Comparison of ENCODE assay signal across 8 mouse cellular contexts in the genomic region with DNA sequence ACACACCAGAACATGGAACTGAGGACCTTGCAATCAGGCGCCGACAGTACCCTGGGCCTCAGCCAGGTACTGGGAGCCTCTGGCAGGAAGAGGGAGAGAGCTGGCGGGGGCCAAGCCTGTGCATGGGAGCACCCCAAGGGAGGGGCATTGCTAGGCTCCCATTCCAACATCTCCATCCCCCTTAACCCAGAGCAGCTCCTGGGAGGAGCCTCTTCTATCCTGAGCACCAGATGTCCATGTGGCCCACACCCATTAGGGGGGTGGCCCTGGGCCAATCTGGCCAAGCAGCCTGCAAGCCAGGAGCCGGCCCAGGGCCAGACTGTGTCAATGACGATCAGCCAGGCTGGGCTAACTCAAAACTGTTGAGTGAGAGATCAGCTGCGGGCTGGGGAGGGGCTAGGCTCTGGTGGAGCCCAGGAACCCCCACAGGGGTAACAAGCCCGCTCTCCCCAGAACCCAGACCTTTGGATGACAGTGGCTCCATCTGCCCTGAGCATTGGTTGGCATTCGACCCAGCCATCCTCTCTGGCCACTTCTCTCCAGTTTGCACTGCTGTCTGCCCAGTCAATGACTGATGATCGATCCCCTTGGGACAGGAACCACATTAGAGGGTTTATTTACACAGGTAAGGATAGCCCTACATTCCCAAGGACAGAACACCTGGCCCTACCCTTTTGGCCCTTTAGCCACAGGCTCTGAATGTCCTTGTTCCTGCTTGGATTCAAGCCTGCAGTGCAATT. TPM values are rescaled to one million over a fixed set of nuclear protein-coding genes. Genes with fewer than 3 reads are reported as not detected.
DNase-seq lines count a peak whose midpoint lies in the region; ATAC-seq and TF ChIP-seq lines count a peak whose summit lies in the region.
"Had no signal": no experiment of that assay in that cellular context is flagged by ENCODE, and none has a peak within 500 bp of the region (broad histone marks: within the 10 kb centered on the region; RNA-seq: fewer than 3 reads in every experiment).

No protein-coding gene starts in this region.

- H3K4me1 ChIP-seq in ES-E14 (ENCODE audit: control insufficient read depth in 2 of 2, insufficient read depth in 2 of 2, low read length in 2 of 2, poor library complexity in 1 of 2): peaks cover 2 to 19% of the 10 kb centered on the region in 2 experiments; a peak in 3 of 4 replicates
- H3K4me1 ChIP-seq in forebrain, embryonic 10.5 days: peaks cover 62% of the 10 kb centered on the region
- peaks cover 20% of the 10 kb centered on the region for H3K4me1 ChIP-seq in heart, embryonic 16.5 days (ENCODE audit: control insufficient read depth, insufficient read depth, low read length)
- peaks cover 29% of the 10 kb centered on the region for H3K4me1 ChIP-seq in limb, embryonic 15.5 days

- no peak for DNase-seq in ES-E14 (ENCODE audit: low read depth, low spot score)
- DNase-seq in adrenal gland, adult 2 months: peak; percentile 60
- DNase-seq in forebrain, embryonic 10.5 days (ENCODE audit: extremely low spot score, low spot score): no peak
- peak; percentile 41 for DNase-seq in ovary, postnatal 14 days (ENCODE audit: low spot score)

- peaks cover 78% of the 10 kb centered on the region for H3K27me3 ChIP-seq in forebrain, embryonic 10.5 days (ENCODE audit: poor library complexity, severe bottlenecking)
- peaks cover 58% of the 10 kb centered on the region for H3K27me3 ChIP-seq in heart, embryonic 16.5 days (ENCODE audit: control insufficient read depth, insufficient read depth, low read length)
- H3K27me3 ChIP-seq in limb, embryonic 15.5 days: peaks cover 77% of the 10 kb centered on the region

- in situ Hi-C loops in ES-E14 (cut with MboI; ENCODE audit: low sequenced_read_pairs in 2 of 2, unreplicated experiment in 2 of 2): no loop called here

- peak overlapping the region; percentile 39 for H3K9ac ChIP-seq in ES-E14 (ENCODE audit: insufficient read depth, low read depth, low read length, poor library complexity, severe bottlenecking)
- H3K9ac ChIP-seq in heart, embryonic 16.5 days (ENCODE audit: low read length): 0 out of 2 replicates have a peak overlapping the region, but pooled peaks have one; percentile 44
- no peak overlapping the region for H3K9ac ChIP-seq in limb, embryonic 15.5 days

- no peaks in the 10 kb centered on the region for H3K9me3 ChIP-seq in ES-E14 (ENCODE audit: control insufficient read depth, insufficient read depth, low read depth, low read length)
- no peaks in the 10 kb centered on the region for H3K9me3 ChIP-seq in forebrain, embryonic 10.5 days
- no peaks in the 10 kb centered on the region for H3K9me3 ChIP-seq in heart, embryonic 16.5 days (replicated peaks; ENCODE audit: control insufficient read depth, low read length)
- no peaks in the 10 kb centered on the region for H3K9me3 ChIP-seq in limb, embryonic 15.5 days

- H3K4me2 ChIP-seq in heart, embryonic 16.5 days (ENCODE audit: low read depth, low read length): no peak overlapping the region
- H3K4me2 ChIP-seq in limb, embryonic 15.5 days: no peak overlapping the region

- no peak overlapping the region for H3K27ac ChIP-seq in ES-E14 (ENCODE audit: insufficient read depth, low read depth, low read length, poor library complexity, severe bottlenecking)
- 0 out of 2 replicates have a peak overlapping the region, but pooled peaks have one; percentile 30 for H3K27ac ChIP-seq in forebrain, embryonic 10.5 days
- no peak overlapping the region for H3K27ac ChIP-seq in heart, embryonic 16.5 days (ENCODE audit: low read length)
- no peak overlapping the region for H3K27ac ChIP-seq in limb, embryonic 15.5 days
- H3K27ac ChIP-seq: macrophage had no signal

- H3K4me3 ChIP-seq in ES-E14 (ENCODE audit: insufficient read depth in 1 of 2, low read depth in 1 of 2, low read length in 2 of 2, poor library complexity in 1 of 2, severe bottlenecking in 1 of 2): peak overlapping the region; percentile 51 to 54; a peak in 3 of 4 replicates
- 0 out of 2 replicates have a peak overlapping the region, but pooled peaks have one; percentile 30 for H3K4me3 ChIP-seq in forebrain, embryonic 10.5 days
- H3K4me3 ChIP-seq in heart, embryonic 16.5 days (ENCODE audit: low read length): no peak overlapping the region
- no peak overlapping the region for H3K4me3 ChIP-seq in limb, embryonic 15.5 days

- peak; percentile 82 for ATAC-seq in heart, embryonic 16.5 days (replicated peaks; ENCODE audit: extremely low read depth, insufficient read depth, low FRiP score)
- peak; percentile 53; the same call in 1 of the 2 replicates for ATAC-seq in limb, embryonic 15.5 days (ENCODE audit: insufficient number of reproducible peaks, low FRiP score, low TSS enrichment, low read depth)
- ATAC-seq in granulocyte monocyte progenitor cell, adult 5-6 weeks (replicated peaks; ENCODE audit: poor library complexity, severe bottlenecking): no peak

- H3K36me3 ChIP-seq in ES-E14 (ENCODE audit: control insufficient read depth, insufficient read depth, low read length, poor library complexity, severe bottlenecking): peaks cover 26% of the 10 kb centered on the region
- H3K36me3 ChIP-seq in forebrain, embryonic 10.5 days (replicated peaks): peaks cover 63% of the 10 kb centered on the region
- peaks cover 11% of the 10 kb centered on the region for H3K36me3 ChIP-seq in heart, embryonic 16.5 days (ENCODE audit: control insufficient read depth, insufficient read depth)
- peaks cover 43% of the 10 kb centered on the region for H3K36me3 ChIP-seq in limb, embryonic 15.5 days

- 67% methylated on average over 9 of the region's 9 CpGs for WGBS in forebrain, embryonic 10.5 days
- 36% methylated on average over 9 of the region's 9 CpGs for WGBS in heart, embryonic 16.5 days
- 40% methylated on average over 9 of the region's 9 CpGs for WGBS in limb, embryonic 15.5 days

TF ChIP-seq in ES-E14, 5 proteins besides CTCF, POLR2A, EP300 and RAD21 (continues in another document):
- TF ChIP-seq ZNF384 (IDR thresholded peaks at IDR 0.05; ENCODE audit: low read depth, low read length) (no peak), CHD2 (IDR thresholded peaks at IDR 0.05; ENCODE audit: low read depth, low read length) (no peak), ZC3H11A (IDR thresholded peaks at IDR 0.05; ENCODE audit: borderline replicate concordance, low read depth, low read length) (no peak), HCFC1 (IDR thresholded peaks at IDR 0.05; ENCODE audit: borderline replicate concordance, insufficient read depth, low read length) (no peak)

RNA-seq across cellular contexts. Expression of a gene that starts 6.1 kb away (rescaled TPM):
- 4.1 and 4.3 TPM in 2 replicates for total RNA-seq in ES-E14 (2012; rRNA removed)
- total RNA-seq in adrenal gland, adult 2 months (2021): under 1 TPM in 1 of 2 experiments, not detected in 1; 0.69 TPM
- polyA plus RNA-seq in adrenal gland, adult 2 months (2012; rRNA removed): 1.3 and 2.5 TPM in 2 replicates
- 0.87 and 0.95 TPM in 2 replicates for polyA plus RNA-seq in forebrain, embryonic 10.5 days (2016; fragmentation: Nextera tagmentation; extraction: Ambion mirVana)
- 0.15 and 0.32 TPM in 2 replicates for polyA plus RNA-seq in heart, embryonic 16.5 days (2015; fragmentation: Nextera tagmentation; extraction: Ambion mirVana)
- polyA plus RNA-seq in limb, embryonic 15.5 days (2015; fragmentation: Nextera tagmentation; extraction: Ambion mirVana): 0.25 and 0.40 TPM in 2 replicates
- not detected in 2 replicates for total RNA-seq in granulocyte monocyte progenitor cell, adult 5-6 weeks (2014; fragmentation: Nextera tagmentation)
- not detected in 2 replicates for total RNA-seq in granulocyte monocyte progenitor cell, adult 5-6 weeks (2017)
- polyA plus RNA-seq: macrophage had no signal

RNA-seq across cellular contexts. Expression of a gene that starts 17.6 kb away (rescaled TPM):
- total RNA-seq in ES-E14 (2012; rRNA removed): 1.7 and 2.3 TPM in 2 replicates
- total RNA-seq in adrenal gland, adult 2 months (2021): not detected
- polyA plus RNA-seq in adrenal gland, adult 2 months (2012; rRNA removed): 0.08 and 0.15 TPM in 2 replicates
- 0.18 TPM in 1 of 2 replicates, not detected in the other for polyA plus RNA-seq in forebrain, embryonic 10.5 days (2016; fragmentation: Nextera tagmentation; extraction: Ambion mirVana)
- 0.18 TPM in 1 of 2 replicates, not detected in the other for polyA plus RNA-seq in heart, embryonic 16.5 days (2015; fragmentation: Nextera tagmentation; extraction: Ambion mirVana)
- 0.19 and 0.29 TPM in 2 replicates for polyA plus RNA-seq in limb, embryonic 15.5 days (2015; fragmentation: Nextera tagmentation; extraction: Ambion mirVana)
- total RNA-seq in granulocyte monocyte progenitor cell, adult 5-6 weeks (2014; fragmentation: Nextera tagmentation): 0.49 TPM in 1 of 2 replicates, not detected in the other
- 0.46 TPM in 1 of 2 replicates, not detected in the other for total RNA-seq in granulocyte monocyte progenitor cell, adult 5-6 weeks (2017)

RNA-seq across cellular contexts. Expression of a gene that starts 38.0 kb away (rescaled TPM):
- total RNA-seq in ES-E14 (2012; rRNA removed): 58.2 and 80.0 TPM in 2 replicates
- total RNA-seq in adrenal gland, adult 2 months (2021): 1 to 10 TPM in 1 of 2 experiments, under 1 TPM in 1; 0.93 to 1.9 TPM
- 11.0 and 11.1 TPM in 2 replicates for polyA plus RNA-seq in adrenal gland, adult 2 months (2012; rRNA removed)
- 95.1 and 97.3 TPM in 2 replicates for polyA plus RNA-seq in forebrain, embryonic 10.5 days (2016; fragmentation: Nextera tagmentation; extraction: Ambion mirVana)
- polyA plus RNA-seq in heart, embryonic 16.5 days (2015; fragmentation: Nextera tagmentation; extraction: Ambion mirVana): 50.8 and 57.2 TPM in 2 replicates
- 48.5 and 49.5 TPM in 2 replicates for polyA plus RNA-seq in limb, embryonic 15.5 days (2015; fragmentation: Nextera tagmentation; extraction: Ambion mirVana)
- 15.1 and 39.8 TPM in 2 replicates for total RNA-seq in granulocyte monocyte progenitor cell, adult 5-6 weeks (2014; fragmentation: Nextera tagmentation)
- 21.9 and 22.0 TPM in 2 replicates for total RNA-seq in granulocyte monocyte progenitor cell, adult 5-6 weeks (2017)

RNA-seq across cellular contexts. Expression of a gene that starts 45.7 kb away (rescaled TPM):
- 1.0 and 1.2 TPM in 2 replicates for total RNA-seq in ES-E14 (2012; rRNA removed)
- total RNA-seq in adrenal gland, adult 2 months (2021): under 1 TPM; 0.31 to 0.32 TPM
- polyA plus RNA-seq in adrenal gland, adult 2 months (2012; rRNA removed): 0.23 and 0.26 TPM in 2 replicates
- polyA plus RNA-seq in forebrain, embryonic 10.5 days (2016; fragmentation: Nextera tagmentation; extraction: Ambion mirVana): 0.26 TPM in 1 of 2 replicates, not detected in the other
- polyA plus RNA-seq in heart, embryonic 16.5 days (2015; fragmentation: Nextera tagmentation; extraction: Ambion mirVana): not detected in 2 replicates
- polyA plus RNA-seq in limb, embryonic 15.5 days (2015; fragmentation: Nextera tagmentation; extraction: Ambion mirVana): not detected in 2 replicates
- total RNA-seq in granulocyte monocyte progenitor cell, adult 5-6 weeks (2014; fragmentation: Nextera tagmentation): not detected in 2 replicates
- not detected in 2 replicates for total RNA-seq in granulocyte monocyte progenitor cell, adult 5-6 weeks (2017)
- polyA plus RNA-seq: macrophage had no signal

RNA-seq across cellular contexts. Expression of a gene that starts 59.6 kb away (rescaled TPM):
- total RNA-seq in ES-E14 (2012; rRNA removed): 173 and 211 TPM in 2 replicates
- 100 to 1,000 TPM in 1 of 2 experiments, 10 to 100 TPM in 1; 93.2 to 101 TPM for total RNA-seq in adrenal gland, adult 2 months (2021)
- 232 and 261 TPM in 2 replicates for polyA plus RNA-seq in adrenal gland, adult 2 months (2012; rRNA removed)
- 207 and 227 TPM in 2 replicates for polyA plus RNA-seq in forebrain, embryonic 10.5 days (2016; fragmentation: Nextera tagmentation; extraction: Ambion mirVana)
- polyA plus RNA-seq in heart, embryonic 16.5 days (2015; fragmentation: Nextera tagmentation; extraction: Ambion mirVana): 91.6 and 92.0 TPM in 2 replicates
- polyA plus RNA-seq in limb, embryonic 15.5 days (2015; fragmentation: Nextera tagmentation; extraction: Ambion mirVana): 155 and 165 TPM in 2 replicates
- 19.0 and 24.3 TPM in 2 replicates for total RNA-seq in granulocyte monocyte progenitor cell, adult 5-6 weeks (2014; fragmentation: Nextera tagmentation)
- 16.5 and 17.5 TPM in 2 replicates for total RNA-seq in granulocyte monocyte progenitor cell, adult 5-6 weeks (2017)

Comparison
In these comparisons a context has a peak if more than half of its experiments do, and no peak if none do; other contexts are left out.
1. DNase-seq: peak in adrenal gland, adult 2 months (single experiment) and ovary, postnatal 14 days (single experiment); none in ES-E14 (single experiment) and forebrain, embryonic 10.5 days (single experiment).
2. H3K4me3 ChIP-seq: peak in ES-E14 (2 of 2) and forebrain, embryonic 10.5 days (single experiment); none in heart, embryonic 16.5 days (single experiment) and limb, embryonic 15.5 days (single experiment).